Mouse (Mus musculus): ENCODE measurements around the gene Golph3l. TPM values are rescaled to one million over a fixed set of nuclear protein-coding genes. Genes with fewer than 3 reads are reported as not detected.

The Golph3l gene
- total RNA-seq, 2 experiments from 2014 or later: 18.0 to 19.9 TPM

DNA sequence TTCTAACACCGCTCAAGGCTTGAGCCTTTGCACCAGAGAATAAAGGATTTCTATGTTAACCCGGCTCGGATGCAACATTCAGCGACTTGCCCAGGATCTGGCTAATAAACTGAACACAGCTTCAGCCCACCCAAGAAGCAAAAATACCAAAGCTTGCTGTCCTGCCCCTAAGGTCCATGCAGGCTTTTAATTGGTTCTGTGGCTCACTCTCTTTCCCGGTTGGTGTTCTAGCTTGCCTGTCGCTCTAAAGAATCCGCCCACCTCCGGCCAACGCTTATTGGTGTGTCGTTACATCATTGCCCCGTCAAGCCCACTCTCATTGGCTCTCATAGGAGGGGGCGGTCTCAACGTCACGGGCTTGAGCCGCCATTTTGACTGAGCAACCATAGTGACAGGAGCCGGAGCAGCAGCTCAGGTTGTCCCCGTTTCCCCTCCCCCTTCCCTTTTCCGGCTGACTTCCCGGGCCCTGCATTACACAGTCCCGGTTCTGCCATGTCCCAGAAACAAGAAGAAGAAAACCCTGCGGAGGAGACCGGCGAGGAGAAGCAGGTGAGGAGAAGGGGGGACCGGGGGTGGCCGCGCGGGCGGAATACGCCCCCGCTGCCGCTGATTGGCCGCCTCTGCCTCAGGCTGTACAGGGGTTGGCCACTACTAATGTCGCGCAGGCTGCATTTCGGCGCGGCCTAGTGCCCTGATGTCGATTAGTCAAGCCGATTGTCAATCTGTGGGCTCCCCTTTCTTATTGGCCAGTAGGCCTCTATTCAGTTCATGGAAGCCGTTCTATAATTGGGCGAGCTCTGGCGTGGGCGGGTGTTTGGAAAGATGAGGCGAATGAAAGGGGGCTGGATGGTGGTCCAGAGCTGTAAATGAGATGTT, 36.1 kb downstream of the Golph3l start, which contains the start of gene Ensa:
Gene Ensa, plus strand, starts transcription at position 366 of the 876 bp plus-strand sequence.
- peak; percentile 97 to 99 for DNase-seq

DNA sequence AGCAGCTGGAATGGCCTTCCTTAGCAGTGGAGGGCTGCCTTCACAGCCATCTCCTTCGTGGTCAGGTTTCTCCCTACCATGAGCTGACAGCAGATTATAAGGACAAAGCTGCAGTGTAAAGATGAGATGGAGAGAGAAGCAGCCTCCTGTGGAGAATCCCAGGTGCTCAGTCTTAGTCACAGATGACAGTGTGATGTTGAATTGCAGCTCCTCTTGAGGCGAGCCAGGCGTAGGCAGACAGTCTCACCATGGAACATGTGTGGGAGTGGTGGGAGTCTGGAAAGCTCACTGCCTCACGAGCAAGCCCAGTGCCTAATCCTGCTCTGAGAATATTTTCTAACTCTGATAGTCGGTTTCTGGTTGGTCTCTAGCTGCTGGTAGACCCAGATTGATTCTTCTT, 39.0 kb downstream of the Golph3l start:
- DNase-seq: no peak

DNA sequence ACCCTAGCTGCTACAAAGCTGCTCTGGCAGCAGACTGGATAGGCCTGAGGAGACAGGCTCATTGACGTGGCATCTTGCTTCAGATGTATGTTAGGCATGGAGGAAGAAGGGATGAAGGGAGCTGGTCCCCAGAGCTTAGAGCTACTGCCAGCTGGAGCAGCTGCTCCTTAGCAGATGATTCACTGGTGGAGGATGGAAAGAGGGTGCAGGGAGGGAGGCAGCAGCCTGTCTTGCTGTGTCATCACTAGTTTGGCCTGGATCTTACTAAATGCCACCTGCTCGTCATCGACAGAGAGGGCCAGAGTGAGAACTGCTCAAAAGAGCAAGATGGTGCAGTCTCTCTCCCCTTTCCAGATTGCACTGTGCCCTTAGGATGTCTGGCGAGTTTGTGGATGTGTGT, 41.0 kb downstream of the Golph3l start:
- peak in 1 of 2 experiments; percentile 36 for DNase-seq

DNA sequence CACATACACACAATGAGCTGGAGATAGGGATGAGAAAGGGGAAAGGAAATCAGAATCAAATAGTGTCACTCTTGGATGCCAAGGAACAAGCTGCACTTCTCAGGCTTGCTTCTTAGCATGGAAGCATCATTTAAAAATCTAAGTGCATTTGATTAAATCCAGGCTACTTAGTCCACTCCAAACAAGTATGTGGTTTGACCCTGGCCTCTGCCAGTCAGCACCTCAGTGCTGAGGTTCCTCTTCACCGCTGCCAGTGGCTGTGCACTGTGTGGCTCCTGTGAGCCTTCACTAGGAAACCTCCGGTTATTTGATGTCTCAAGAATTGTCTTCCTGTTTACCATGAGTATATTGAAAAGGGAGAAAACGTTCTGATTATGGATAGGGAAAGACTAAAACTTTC, 42.1 kb downstream of the Golph3l start:
- DNase-seq: no peak

DNA sequence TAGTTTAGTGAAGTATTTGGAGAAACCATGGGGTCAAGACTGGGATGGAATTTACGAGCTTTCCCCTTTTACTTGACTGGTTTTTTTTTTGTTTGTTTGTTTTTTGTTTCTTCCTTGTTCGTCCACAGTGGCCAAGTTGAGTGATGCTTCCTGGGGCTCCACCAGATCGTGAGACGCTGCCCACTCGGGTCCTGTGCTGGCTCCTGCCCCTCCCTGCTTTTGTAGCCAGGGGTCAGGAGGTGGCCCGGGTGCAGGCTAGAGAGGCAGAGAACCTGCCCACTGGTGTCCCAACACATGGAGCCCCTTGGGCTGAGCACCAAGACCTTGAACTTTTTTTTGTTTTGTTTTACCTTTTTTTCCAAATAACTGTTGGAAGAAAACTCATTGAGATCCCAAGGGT, 42.6 kb downstream of the Golph3l start:
- no peak for DNase-seq

DNA sequence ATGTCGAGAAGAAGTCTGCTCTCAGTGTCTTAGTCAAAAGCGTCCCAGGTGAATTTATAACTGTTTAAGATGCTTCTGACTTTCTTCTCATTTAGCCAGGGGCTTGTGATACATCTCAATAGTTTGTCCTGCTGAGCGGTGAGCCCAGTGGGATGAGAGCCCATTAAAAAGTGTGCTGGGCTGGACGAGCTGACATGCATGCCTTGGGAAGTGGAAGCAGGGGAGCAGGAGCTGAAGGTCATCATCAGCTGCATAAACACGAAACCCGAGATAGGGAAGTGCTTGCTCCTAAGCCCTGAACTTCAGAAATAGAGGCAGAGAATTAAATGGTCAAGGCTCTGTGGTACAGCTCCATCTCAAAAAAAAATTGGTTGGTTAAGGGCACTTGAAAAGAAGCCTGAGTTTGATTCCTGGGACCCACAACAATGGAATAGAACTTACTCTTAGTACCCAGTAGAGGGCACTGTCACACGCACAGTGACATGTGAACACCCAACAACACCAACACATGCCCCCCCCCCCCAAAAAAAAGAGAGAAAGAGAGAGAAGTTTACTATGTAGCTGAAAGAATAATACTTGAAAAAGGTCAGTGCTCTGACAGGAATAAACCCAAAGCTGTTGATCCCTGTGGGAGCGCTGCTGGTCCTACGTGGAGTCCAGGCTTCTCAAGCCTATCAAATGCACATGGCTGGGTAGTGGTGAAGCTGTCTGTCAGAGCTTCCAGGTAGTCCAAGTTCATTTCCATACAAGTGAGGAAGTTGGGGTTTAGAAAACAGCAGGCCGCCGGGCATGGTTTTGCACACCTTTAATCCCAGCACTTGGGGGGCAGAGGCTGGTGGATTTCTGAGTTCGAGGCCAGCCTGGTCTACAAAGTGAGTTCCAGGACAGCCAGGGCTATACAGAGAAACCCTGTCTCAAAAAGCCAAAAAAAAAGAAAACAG, 44.2 kb downstream of the Golph3l start:
- peak in 1 of 2 experiments; percentile 46 for DNase-seq

DNA sequence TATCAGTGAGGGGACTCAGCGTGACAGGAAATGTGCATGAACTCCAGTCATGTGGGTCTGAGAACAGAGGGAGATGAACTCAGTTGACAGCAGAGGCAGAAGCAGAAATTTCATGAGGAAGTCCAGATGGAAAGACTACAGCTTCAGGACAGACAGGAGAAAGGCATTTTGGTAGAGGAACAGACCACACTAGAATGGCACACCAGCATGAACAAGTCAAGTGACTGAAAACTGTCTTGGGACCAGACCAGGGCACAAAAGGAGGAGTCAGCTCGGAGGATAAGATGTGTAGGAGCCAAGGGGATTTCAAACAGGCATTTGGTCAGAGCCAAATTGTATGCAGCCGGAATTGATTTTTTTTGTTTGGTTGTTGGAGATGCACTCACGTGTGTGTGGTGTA, 46.9 kb downstream of the Golph3l start:
- peak in 1 of 2 experiments; percentile 46 for DNase-seq

DNA sequence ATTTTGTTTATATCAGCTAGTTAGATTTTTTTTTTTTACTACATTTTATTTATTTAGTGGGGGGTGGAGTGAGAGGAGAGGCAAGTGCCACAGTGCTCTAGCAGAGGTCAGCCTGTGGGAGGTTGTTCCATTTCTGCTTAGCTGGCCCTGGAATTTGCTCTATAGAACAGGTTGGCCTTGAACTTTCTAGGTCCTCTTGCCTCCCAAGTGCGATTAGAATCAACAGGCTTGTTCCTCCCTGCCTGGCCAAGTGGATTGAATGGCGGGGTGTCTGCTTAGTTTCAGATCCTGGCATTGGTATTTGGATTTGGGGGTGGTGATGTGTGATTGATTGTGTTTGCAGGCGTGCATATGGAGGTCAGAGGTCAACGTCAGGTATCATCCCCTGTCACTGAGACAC, 47.3 kb downstream of the Golph3l start:
- DNase-seq: no peak

DNA sequence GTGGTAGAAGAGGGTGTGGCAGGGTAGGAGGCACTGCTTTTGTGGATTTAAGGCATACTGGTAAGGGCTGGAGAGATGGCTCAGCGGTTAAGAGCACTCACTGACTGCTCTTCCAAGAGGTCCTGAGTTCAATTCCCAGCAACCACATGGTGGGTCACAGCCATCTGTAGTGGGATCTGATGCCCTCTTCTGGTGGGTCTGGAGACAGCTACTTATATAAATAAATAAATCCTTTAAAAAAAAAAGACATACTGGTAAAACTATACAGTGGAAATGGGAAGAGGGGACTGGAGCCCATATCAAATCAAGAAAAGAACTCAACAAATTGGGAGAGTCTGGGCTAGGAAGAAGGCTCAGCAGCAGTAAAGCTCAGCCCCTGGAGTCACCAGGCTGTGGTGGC, 51.0 kb downstream of the Golph3l start:
- DNase-seq: no peak

DNA sequence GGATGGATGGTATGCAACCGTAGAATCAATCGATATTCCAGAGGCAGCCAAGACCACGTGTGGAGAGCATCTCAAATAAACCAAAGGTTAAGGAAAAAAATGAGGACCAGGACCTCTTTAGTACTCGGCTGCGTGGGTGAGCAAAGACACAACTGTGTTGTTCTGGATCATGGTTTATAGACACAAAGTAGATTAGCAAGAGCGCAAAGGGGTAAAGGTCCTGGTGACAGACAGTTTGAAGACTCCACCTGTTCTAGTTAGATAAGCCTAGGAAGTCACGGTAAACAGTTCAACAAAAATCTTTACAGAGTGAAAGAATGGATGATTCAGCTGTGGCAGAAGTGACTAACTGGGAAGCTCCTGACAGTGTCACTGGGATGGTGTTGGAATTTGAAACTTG, 54.4 kb downstream of the Golph3l start:
- DNase-seq: no peak

DNA sequence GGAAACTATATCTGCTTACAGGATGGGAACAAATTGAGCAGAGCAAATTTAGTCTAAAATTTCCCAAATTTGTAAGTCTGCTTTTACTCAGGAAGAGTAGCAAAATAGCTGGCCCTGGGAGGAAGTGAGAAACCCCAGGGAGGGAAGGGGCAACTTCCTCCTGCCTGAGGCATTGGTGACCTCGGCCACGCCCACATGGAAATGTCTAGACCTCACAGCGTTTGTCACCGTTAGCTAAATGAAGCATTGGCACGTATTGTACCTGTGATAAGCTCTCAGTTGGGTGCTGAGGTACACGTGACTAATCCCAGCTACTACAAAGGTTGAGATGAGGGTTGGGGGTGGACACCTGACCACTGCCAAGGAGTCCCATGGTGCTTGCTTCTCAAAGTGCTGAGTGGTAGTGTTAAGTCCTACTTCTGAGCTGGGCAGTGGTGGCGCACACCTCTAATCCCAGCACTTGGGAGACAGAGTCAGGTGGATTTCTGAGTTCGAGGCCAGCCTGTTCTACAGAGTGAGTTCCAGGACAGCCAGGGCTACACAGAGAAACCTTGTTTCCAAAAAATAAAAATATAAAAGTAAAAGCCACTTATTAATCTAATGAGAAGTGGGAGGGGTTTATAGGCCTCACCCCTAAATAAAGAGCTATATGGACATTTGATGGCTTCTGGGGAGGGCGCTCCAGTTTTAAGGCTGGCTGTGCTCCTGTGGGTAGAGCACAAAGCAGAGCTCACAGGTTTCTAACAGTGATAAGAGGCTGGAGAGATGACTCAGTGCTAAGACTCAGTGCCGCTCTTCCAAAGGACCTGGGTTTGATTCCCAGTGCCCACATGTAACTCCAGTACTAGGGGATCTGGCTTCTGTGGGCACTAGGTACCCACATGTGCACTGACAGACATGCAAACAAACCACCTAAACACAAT, 56.8 kb downstream of the Golph3l start:
- peak in 1 of 2 experiments; percentile 85 for DNase-seq

DNA sequence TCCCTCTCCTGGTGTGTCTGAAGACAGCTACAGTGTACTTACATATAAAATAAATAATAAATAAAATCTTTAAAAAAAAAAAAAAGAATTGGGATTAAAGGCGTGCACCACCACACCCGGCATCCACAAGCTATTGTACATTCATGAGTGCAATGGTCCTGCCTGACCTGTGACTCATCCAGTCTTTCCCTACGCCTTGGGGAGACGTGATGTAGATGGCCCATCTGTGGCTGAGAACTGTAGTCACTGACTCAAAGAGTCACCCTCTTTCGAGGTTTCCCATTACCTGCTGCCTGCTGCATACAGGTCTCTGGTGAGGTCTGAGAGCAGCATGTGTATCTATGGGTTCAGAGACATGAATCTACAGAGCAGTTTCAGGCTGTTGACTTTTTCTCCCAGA, 59.3 kb downstream of the Golph3l start:
- DNase-seq: no peak

DNA sequence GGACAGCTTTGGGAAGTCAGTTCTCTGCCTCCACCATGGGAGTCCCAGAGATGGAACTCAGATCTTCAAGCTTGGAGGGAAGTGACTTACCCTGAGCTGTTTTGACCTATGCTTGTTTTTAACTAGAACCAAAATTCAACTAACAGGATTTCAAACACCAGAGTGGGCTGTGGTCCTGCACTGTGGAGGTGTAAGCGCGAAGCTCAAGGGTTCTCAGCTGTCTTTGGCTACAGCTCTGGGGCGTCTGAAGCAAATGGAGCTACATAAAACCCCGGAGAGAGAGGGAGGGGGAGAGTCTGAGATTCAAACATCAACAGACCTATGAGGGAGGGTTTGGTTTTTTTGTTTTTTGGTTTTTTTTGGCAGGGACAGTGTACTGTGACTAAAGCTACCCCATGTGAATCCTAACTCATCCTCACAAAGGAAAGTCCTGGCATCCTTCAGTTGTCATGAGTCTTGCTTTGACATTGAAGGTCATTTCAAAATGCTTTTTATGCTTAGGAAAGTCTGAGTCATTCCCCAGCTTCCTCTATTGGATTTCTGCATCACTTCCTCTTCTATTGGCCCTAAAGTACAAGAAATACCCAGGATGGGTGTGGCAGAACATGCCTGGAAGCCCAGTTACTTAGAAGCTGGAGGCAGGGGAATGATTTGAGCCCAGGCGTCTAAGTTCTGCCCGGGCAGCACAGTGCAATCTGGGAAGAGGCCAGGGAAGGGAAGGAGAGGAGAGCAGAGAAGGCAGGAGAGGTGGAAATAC, 61.7 kb downstream of the Golph3l start:
- DNase-seq: peak; percentile 79 to 91

DNA sequence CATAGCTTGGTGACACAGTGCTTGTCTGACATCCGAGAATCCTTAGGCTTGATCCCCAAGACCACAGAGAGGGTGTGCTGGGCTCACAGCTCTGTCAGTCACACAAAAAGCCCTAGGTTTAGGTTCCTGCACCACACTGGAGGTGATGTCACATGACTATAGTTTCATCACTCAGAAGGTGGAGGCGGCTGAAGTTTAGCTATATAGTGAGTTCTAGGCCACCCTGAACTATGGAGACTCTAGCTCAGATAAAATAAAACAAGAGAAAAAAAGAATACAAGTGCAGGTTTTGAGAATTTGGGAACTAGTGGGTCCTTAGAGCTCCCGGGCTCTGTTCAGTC, 62.3 kb downstream of the Golph3l start:
- no peak for DNase-seq

DNA sequence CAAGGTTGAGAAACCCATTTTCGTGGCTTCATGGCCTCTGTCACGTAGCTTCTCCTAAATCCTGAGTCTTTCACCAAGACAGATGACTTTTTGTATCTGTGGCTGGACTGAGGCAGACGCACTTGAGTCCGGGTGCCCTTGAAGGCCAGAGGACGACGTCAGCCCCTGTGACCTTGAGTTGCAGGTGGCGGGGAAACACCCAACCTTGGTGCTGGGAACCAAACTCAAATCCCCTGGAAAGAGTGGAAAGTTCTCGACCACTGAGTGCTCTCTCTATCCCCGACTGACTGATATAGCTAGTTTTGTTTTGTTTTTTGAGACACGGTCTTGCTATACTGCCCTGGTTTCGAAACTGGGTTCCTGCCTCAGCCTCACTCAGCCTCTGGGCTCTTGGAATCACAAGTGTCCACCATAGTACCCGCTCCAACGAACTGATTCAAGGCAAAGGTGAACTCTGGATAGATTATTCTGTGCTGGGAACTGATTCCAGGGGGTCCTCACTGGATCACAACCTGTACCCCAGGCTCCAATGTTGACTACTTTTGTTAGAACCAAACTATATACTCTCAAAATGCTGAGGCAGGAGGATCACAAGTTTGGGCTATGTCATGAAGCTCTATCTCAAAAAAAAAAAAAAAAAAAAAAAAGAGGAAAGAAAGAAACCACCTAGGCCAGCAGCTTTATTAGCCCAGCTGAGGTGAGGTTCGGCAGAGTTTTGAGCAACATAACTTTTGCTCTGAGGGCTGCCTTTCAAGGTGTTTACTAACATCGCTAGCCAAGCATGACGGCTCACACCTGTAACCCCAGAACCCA, 62.9 kb downstream of the Golph3l start:
- peak in 1 of 2 experiments; percentile 33 for DNase-seq

DNA sequence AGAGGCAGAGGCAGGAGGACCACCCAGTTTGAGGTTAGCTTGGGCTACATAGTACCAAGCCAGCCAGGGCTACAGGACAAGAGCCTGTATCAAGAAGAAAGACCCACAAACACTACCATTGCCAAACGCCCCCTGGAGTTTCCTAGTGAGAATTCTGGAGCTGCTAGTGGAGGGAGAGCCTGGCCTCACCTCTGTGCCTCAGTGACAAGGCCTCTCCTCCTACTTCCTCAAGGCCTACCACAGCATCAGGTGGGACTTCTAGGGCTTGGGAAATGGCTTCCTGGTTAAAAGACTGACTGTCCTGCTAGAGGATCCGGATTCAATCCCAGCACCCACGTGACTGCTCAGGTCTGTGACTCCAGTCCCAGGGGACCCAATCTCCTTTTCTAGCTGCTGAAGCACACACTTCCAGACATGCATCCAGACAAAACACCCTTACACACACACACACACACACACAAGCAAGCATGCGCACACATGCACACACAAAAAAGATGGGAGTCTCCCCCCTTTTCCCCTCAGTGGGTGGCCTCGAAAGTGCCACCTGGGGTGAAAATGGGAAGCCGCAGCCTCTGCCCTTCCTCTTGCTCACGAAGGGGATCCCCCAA, 63.6 kb downstream of the Golph3l start:
- DNase-seq: peak; percentile 41 to 53

DNA sequence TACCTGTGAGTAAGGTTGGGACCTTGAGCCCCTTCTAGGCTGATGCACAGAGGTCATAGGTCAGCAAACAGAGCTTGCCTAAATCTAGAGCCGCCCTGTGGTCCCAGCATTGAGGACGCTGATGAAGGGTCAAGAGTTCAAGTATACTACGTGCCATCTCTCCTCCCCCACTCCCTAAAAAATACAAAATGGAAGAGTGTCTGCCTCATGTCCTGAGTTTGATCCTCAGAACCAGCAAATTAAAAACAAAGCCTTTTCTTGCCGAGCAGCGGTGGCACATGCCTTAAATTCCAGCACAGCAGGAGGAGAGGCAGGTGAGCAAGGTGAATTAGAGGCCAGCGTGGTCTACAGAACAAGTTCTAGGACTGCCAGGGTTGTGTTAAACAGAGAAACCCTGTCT, 64.1 kb downstream of the Golph3l start:
- DNase-seq: peak in 1 of 2 experiments; percentile 11

DNA sequence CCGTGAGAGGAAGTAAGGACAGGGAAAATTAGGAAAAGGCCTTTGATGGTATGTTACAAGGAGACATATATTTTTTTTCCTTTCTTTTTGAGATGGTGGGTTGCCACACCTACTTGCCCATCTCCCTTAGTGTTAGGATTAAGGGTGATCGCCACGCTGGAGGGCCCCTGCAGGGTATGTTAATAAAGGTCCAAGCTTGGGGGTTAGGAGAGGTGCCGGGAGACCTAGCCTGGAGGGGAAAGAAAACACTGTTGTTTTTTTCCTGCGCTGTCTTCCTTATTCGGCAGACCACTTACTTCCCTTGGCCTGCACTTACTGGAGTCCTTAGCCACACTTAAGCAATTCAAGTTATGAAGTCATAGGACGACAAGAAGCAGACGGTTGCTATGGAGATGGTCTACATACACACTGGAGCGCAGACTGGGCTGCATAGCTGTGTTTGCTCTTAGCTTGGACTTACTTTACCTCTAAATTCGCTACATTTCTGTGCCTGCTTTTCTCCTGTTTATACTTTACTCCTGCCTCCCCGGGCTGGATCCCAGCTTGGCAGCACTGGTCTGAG, 64.8 kb downstream of the Golph3l start:
- DNase-seq: peak; percentile 70 to 74

DNA sequence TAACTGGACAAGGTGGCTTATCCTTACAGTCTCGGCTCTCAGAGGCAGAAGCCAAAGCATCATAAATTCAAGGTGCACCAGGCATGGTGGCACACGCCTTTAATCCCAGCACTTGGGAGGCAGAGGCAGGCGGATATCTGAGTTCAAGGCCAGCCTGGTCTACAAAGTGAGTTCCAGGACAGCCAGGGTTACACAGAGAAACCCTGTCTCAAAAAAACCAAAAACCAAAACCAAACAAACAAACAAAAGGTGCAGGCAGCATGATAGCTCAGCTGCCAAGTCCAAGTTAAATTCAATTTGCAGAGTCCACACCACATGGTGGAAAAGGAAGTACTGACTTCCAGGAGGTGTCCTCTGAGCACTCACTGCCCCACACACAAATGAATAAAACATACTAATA, 65.6 kb downstream of the Golph3l start:
- DNase-seq: peak; percentile 22 to 45
